Mouse (Mus musculus) CD4-positive, CD25-positive, alpha-beta regulatory T cell, adult 2 months (primary cell): ENCODE measurements around the gene Ehbp1.
A peak's percentile ranks its signal among the peaks of the same experiment; 100 is the strongest.

Experiments
- DNase-seq: peaks from one replicate; pipeline ENCODE4 v3.0.0-alpha.2; 2012; ENCODE audit warnings: low read depth, low spot score

Ehbp1 gene

DNA sequence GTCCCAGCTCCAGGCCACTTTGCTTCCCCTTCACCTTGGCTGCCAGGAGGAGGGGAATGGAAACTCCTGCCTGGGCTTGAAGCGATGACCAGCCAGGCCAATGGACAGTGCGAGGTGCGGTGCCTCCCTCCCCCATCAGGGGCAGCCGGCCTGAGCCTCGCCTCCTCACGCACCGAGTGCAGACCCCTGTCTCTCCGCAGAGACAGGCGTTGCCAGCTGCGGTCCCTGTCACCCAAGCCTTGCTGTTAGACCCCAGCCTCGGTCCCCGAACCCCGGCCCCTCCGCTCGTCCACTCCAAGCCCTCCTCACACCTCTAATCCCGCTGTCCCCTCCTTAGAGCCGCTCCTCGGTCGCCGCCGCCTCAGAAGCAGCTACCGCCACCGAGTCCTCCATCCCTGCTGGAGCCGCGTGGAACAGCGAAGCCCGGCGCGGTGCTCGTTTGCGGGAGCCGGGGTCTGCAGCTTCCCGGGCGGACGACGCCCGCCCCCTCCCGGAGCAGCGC lies 55.7 kb downstream of the Ehbp1 start:
- DNase-seq: no peak

DNA sequence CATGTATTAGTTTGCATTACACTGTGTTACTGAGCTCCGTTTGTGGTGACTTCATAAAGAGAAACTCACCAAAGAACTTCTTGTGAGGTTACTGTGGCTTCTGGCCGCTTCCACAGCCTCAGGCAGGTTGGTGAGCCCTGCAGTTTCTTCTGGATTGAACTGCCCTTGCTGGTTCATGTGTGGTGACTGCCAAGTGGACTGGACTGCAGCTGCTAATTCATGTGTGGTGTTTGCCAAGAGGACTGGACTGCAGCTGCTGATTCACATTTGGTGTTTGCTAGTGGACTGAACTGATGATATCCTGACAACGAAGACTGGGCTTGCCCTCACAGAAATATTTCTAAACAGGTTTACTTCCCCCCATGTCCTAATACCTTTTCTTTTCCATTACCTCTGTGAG lies 65.4 kb downstream of the Ehbp1 start:
- DNase-seq: no peak

DNA sequence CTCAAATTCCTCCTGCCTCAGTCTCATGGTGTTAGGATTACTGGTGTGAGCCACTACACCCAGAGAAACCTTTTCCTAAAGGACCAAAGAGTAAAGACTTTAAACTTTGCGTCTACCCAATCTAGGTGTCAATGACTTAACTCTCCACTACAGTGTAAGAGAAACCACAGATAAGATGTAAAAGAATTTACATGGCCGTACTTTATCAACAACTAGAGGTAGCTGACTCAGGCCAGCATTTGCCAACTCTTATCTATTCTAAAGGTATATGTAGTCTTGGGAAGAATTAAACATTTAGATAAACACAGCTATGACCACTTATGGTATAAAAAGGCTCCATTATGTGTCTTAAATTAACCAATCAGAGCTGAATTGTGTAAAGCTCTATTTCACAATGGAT lies 67.9 kb downstream of the Ehbp1 start:
- DNase-seq: no peak

DNA sequence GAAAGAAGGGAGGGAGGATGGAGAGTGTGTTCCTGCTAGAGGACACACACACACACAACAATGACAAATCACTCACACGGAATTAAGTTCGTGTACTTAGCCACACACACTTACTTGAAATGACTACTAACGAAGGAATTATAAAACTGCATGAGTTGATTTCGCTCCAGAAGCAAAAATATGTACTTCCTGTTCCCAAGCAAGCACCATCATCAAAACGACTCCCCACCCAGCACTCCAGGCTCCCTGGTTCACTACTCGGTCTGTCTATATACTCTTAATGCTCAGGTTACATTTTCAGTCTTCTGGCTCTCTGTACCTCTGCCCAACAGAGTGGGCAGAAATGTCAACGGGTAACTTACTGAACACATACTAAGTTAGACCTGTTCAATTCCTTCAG lies 68.7 kb downstream of the Ehbp1 start:
- DNase-seq: no peak

DNA sequence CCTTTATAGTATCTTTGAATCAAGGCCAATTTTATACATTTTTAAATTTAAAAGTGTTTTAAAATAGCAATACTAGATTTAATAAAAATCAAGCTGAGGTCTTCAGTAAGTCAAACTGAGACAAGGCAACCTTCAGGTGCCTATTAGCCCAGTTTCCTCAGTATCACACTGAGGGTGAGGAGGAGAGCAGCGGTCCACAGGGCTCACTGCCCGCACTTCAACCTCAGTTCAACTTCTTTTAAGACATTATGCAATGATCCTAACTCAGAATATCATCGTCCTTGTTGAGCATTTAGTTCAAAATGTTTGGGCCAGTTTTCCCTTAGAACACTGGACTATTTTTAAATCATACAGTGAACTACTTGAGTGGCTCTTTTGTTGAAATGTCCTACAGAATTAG lies 70.2 kb downstream of the Ehbp1 start:
- no peak for DNase-seq

DNA sequence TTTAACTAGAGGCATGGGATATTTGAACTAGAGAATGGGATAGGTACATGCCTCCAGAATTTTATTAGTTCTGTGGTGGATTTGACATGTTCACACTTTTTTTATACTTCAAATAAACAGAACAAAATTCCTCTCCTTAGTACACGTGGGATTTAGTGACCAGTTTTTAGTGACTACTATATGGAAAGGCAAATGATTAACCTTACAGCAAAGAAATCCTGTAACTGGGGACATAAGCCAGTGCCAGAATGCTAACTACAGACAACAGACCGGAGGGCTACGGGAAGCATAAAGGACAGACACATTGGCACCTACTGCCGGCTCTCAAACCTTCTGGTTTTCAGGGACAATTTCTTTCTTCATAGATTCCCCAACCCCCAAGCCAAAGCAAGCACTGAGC lies 72.4 kb downstream of the Ehbp1 start:
- DNase-seq: no peak

DNA sequence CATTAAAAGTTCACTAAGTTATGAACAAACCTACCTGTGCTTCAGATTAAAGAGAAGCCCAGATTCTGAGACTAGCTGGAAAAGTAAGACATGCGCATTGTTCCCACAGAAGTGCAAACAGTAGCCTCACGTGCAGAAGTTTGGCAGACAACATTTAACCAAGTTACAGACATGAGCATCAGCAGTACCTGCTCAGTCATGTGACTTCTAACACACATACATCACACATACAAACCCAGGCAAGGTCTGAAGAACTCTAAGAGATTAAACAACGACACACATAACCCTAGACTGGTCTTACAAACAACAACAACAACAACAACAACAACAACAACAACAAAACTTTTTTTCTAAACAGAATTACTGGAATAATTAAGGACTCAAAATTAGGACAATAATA lies 72.9 kb downstream of the Ehbp1 start:
- no peak for DNase-seq

DNA sequence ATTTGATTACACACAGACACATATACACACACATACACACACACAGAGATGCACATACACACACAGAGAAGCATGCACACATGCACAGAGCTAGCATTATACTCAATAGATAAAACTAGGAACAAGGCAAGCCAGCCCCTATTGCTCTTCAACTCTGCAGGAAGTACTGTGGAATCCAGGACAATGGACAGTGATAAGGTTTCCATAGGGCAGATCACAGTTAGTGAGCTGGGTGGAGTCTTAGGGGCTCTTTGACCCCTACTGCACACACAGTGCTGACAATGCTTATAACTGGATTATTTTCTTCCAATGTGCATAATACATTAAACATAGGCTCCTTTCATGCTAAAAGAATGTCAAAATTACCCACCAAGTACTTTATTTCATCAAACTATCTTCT lies 75.1 kb downstream of the Ehbp1 start:
- no peak for DNase-seq

DNA sequence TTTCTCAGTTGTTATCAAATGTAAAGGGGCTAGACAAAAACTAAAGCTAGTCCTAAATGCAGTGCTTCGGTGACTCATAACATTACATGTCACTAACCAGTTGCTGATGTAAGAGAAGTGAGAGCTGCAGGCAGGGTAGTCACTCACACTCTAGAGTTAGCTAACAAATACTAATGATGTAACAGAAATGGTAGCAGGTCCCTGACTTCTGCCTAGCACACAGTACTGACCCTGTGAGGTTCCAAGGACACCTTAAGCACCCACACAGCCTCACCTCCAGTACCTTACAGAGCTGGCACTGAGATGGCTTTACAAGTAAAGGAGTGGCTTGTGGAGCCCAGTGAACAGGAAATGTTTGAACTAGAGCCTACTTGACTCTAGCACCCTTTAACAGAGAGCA lies 86.7 kb downstream of the Ehbp1 start:
- DNase-seq: no peak

DNA sequence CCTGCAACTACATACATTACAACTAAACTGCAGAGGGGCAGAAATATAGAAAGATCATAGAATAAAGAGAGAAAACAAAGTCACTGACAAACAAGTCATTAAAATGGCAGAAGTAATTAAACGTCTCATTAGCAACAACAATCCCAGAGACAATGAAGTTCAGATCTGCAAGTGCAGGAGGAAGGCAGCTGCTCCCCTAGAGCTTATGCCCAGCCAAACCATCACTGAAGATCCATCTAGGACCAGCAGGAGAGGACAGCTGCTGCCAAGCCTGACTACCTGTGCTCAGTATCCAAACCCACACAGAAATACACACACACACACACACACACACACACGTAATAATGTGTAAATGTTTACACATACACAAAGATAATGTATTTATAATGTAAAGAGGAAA lies 92.7 kb downstream of the Ehbp1 start:
- no peak for DNase-seq

DNA sequence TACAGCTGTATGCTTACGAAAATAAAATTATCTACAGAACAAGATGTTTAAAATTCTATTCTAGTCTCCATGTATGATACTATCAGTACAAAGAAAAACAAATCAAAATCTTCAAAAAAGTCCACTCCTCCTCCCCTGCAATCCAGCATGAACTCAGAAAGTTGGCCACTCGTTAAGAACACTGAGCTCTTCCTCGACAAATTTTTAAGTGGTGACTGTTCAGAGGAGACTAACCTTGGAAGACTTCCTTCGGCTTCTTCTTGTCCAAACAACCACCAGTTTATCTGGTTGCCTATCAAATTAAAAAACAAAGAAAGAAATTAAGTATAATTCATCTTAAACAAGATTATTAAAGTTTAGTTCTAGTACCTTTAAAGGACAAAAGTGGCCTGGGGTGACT lies 94.4 kb downstream of the Ehbp1 start:
- no peak for DNase-seq

DNA sequence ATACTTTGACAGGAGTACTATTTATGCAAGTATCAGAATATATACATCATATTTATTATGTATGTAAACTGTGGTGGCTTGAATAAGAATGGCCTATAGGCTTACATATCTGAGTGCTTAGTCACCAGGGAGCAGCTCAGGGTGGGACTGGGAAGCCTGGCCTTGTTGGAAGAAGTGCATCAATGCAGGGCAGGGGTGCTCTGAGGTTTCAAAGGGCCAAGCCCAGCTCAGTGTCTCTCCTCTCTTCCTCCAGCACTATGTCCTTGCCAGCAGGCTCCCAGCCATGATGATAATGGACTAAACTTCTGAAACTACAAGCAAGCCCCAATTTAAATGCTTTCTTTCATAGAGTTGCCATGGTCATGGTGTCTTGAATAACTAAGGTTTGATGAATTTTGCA lies 95.0 kb downstream of the Ehbp1 start:
- no peak for DNase-seq

DNA sequence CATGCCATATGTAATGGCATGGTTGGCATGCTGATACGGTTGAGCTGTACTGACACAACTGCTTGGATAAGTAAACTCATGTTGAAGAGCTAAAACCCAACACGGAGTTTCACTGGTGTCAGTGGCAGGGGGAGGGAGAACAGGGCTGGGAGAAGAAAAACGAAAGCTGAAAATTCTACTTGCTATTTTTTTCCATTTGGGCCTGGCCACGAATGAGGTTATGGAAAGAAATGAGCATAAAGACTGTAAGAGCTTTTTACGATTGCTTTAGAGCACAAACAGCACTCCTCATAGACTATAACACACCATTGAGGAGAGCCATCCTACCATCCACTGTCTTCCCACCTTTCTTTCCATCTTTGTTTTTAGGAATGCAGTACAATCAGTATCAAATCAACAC lies 106.5 kb downstream of the Ehbp1 start:
- DNase-seq: no peak

DNA sequence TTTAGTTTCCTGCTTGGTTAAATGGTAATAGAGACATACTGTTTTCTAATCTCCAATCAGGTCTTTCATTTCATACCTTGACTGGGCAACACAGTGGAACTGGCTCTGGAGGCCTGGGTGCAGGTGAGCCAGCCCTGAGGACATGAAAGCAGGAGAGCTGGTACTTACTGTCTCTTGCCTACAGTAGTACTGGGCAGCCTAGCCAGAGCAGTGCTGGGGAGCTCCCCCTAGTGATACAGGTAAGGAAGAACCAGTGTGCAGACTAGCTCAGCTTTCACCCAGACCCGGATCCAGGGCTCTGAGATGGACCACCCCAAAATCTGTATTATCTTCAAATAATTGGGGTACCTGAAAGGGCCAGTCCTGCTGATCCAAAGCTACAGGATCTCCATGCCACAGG lies 107.4 kb downstream of the Ehbp1 start:
- DNase-seq: peak; percentile 41

DNA sequence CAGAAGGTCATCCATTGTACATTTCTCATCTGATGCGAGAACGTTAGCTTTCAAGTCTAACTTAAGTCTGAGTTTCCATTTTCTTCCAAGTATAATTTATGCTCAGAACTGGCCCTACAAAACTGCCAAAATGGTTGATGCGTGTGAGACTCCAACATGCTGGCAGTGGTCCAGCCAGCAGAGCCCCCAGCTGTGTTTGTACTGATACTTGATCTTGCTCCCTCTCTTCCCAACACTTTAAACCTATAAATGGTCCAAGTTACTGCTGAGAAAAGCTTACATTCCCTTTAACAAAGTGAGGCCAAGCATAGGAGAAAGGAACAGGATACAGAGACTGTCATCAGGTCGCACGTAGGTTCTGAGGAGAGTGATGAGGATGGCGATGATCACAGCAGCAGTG lies 111.2 kb downstream of the Ehbp1 start:
- DNase-seq: no peak

DNA sequence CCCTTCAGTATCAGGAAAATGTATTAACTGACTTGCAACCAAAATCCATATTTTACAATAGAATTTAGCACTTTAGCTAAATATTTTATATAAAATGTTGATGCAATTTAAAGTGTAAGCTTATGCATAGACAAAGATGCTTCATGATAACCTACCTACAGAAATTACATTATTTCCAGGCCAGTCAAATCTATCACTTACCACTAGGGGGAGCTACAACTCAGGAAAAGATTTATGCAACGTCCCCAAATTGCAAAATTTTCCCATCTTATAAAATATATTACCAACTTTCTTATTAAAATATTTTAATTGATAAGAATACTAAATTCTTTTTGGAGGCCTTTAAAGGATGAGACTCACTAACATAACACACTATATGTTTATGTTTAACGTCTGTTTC lies 116.5 kb downstream of the Ehbp1 start:
- peak; percentile 52 for DNase-seq

DNA sequence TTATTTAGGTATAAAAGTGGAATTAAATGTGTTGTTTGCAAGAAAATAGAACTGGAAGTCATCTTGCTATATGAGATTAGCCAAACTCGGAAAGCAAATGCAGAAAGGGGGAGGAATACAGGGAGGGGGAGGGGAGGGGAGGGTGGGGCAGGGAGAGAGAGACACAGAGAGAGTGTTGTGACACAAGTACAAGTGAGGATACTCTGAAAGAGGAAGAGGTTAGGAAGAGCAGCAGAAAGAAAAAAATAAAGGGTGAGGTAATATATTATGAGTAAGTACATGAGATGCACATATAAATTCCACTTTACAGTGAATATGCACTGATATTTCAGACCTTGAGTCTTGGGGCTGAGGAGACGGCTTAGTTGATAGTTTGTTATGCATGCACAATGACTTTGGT lies 123.9 kb downstream of the Ehbp1 start:
- no peak for DNase-seq

DNA sequence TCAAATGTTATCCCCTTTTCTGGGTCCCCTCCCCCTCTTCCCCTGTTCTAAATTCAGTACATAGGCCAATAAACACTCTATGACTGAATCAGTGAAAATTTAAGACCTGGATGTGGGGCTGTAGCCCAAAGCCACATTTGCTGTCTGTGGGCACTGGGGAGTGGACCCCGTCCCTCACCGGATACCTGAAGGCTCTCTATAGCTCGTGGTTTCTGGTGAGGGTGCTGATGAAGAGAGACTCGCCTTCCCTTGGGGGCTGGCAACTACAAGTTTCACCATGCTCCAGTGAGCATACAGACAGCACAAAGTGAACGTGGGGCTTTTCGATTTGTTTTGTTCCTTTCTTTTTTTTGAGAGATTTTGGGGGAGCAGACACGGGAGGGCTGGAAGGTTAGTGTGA lies 125.2 kb downstream of the Ehbp1 start:
- DNase-seq: no peak

DNA sequence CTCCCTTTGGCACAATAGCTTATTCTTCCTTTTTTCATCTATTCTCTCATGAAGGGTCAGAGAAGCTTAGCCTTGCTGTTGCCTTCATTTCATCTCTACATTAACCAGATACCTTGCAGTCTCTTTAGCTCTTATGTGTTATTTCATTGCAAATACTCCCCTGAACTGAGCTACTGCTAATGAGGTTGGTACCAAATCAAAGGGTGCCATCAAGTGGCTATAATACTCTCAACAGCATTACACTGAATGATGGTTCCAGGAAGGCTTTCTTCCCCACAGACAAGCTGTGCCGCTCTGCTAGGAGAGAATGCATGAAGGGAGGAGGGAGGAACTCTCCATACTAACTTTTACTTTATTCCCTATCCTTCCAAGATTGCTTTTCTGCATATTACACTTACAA lies 135.5 kb downstream of the Ehbp1 start:
- no peak for DNase-seq

DNA sequence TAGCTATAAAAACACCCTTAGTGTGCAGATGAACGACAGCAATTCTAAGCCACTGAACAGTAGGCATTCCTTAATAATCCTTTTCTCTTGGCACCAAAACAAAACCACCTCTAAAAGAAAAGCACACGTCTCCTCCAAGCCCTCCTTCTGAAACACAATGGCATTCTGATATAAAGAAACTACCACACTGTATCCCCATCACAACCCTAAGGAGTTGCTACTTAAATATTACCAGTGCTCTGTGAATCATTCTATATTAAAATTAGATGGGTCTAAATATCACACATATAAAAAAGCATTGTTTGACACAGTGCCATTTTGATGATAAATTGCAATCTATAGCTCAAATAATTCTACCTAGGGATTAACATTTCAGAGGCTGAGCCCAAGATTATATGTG lies 135.9 kb downstream of the Ehbp1 start:
- no peak for DNase-seq

DNA sequence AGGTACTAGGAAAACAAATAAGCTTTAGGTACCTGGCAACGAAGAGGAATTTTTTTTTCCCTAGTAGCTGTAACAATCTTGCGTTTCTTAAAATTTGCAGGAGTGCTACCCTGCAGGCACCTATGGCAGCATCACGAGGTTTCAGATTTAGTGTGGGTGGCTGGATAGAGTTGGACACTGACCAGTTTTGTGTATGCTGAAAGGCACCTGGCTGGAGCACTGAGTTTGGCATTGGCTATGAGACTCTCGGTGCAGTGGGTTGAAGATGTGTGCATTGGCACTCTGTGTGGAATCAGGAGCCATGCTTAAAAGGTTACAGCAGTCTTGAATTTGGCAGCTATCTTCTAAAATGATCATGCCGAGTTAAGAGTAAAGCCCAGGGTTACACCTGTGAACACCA lies 138.7 kb downstream of the Ehbp1 start:
- no peak for DNase-seq

DNA sequence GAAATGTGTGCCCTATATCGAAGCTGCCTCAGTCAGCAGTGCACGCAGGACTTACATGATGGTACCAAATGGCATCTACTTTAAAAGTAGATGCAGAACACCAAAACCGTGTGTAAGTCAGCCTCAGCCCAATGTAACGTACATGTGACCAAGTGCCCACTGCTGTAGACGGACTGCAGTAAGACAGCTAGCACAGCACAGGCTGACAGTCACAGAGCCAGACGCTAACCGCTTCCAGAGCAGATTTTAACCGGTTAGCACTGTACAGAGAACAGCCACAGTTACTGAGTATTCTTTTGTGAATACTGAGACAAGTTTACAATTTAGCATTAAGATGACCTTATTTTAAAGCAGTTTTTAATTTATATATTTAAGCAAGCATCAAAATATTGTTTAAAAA lies 141.0 kb downstream of the Ehbp1 start:
- no peak for DNase-seq

DNA sequence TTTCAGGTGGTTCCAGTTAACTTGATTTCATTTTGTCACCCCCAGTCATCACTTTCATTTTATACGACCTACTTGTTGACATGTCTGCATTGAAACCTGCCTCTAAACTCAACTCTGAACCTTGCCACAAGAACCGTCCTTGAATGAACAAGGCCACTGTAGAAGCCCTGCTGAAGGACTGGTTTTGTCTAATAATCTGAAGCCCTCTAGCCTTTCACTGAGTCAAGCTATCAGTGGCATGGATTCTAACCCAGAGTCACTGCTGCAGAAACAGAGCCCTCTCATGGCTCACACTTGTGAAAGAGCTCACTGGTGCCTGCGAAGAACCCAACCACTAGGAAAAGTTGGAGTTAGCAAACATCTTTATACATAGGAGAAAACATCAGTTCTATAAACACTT lies 142.2 kb downstream of the Ehbp1 start:
- DNase-seq: no peak

DNA sequence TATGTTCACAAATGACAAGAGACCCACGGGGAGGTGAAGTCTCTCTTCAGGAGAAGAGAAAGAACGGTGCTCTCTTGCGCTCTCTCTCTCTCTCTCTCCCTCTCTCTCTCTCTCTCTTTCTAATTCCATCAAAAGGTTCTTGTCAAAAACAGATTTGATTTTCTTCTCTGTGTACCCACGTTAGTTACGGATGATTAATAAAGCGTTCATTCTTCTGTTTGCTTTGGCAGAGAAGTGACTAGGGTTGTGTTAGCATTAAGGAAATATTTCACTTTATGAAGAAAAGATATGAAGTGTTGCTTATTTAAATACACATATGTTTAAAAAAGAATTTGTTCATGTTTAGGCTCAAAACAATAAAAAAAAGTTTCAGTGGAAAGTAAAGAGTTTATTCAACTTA lies 143.7 kb downstream of the Ehbp1 start:
- no peak for DNase-seq

DNA sequence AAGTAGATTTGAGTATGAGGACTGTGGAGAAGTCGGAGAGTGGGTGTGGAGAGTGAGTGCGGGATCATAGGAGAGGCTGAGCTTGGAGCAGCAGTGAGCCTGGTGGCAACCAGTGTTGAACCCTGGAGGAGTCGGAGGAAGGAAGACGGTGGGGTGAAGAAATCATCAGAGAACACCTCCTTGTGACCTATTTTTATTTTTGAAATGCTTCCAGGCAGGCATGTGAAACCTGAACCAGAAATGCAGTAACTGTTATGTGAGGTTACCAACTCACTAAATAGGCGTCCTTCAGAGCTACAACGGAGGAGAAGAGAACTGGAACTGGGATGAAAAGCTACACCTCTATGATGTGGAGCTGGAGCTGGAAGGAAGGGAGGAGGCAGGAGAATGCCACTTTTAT lies 144.2 kb downstream of the Ehbp1 start:
- DNase-seq: no peak
